Mouse (Mus musculus) thymus, adult 2 months (tissue): ENCODE results near the gene Eps8l1. TPM values are rescaled to one million over a fixed set of nuclear protein-coding genes. Genes with fewer than 3 reads are reported as not detected.
"Not testable (repeated sequence)": the region's sequence is repeated elsewhere in the genome, so short reads cannot be mapped to it uniquely, and the experiment has no call there.

ENCODE experiments used
- DNase-seq: peaks from one replicate; pipeline ENCODE4 v3.0.0; 2021
- H3K27ac ChIP-seq: fragments of 200-500 bp; 2 replicates; pipeline ENCODE4 v1.5.1; 2012; ENCODE audit warnings: low read length, control low read depth; ENCODE audit not compliant: control insufficient read depth, insufficient read depth
- H3K27me3 ChIP-seq: fragments of 200-500 bp; 2 replicates; pipeline ENCODE4 v1.6.1; 2012; ENCODE audit warnings: mild to moderate bottlenecking, low read length, moderate library complexity, mixed read lengths; ENCODE audit not compliant: control insufficient read depth, insufficient read depth
- H3K36me3 ChIP-seq: fragments of 200-500 bp; 2 replicates; pipeline ENCODE4 v1.6.1; 2012; ENCODE audit warnings: mild to moderate bottlenecking, low read length, moderate library complexity; ENCODE audit not compliant: control insufficient read depth, insufficient read depth
- H3K4me1 ChIP-seq: fragments of 200-500 bp; replicated peaks from 2 replicates; pipeline ENCODE4 v1.6.1; 2012; ENCODE audit warnings: low read length; ENCODE audit not compliant: control insufficient read depth, insufficient read depth
- H3K4me3 ChIP-seq: fragments of 200-500 bp; 2 replicates; pipeline ENCODE4 v1.5.1; 2012; ENCODE audit warnings: mild to moderate bottlenecking, low read length, control low read depth, moderate library complexity; ENCODE audit not compliant: control insufficient read depth, insufficient read depth
- CTCF ChIP-seq: fragments of 200-500 bp; IDR thresholded peaks from 2 replicates; pipeline ENCODE4 v1.5.1; 2012; ENCODE audit warnings: mild to moderate bottlenecking, control low read depth, low read length, moderate library complexity, borderline replicate concordance; ENCODE audit not compliant: control insufficient read depth, poor library complexity, insufficient read depth; ENCODE audit errors: extremely low read depth
- POLR2A ChIP-seq: fragments of 200-500 bp; IDR thresholded peaks from 2 replicates; pipeline ENCODE4 v1.6.1; 2012; ENCODE audit warnings: mild to moderate bottlenecking, low read length, control low read depth, moderate library complexity; ENCODE audit not compliant: control insufficient read depth, poor library complexity, insufficient read depth; ENCODE audit errors: extremely low read depth
- WGBS: fragments of 180-500 bp; shearing (Covaris S2); methylation state at CpG from one replicate; pipeline ENCODE4 v1.1.7; 2018; 5-methylcytosine and 5-hydroxymethylcytosine counted together
- polyA plus RNA-seq: library from polyadenylated mRNA; depleted of rRNA; stranded (reverse); fragments of >200 nt; gene quantifications from 2 replicates; pipeline ENCODE4 v1.2.3, GENCODE M21; 2012; rRNA removed

Eps8l1 gene
- polyA plus RNA-seq, result 4.2 and 24.2 TPM in 2 replicates

- Histone ChIP-seq H3K4me1 (peaks cover 4% of the 10 kb centered on the region), H3K4me3 (peak within 1 kb of the TSS; percentile 71), H3K27me3 (no peaks in the 10 kb centered on the region), H3K27ac (peak within 1 kb of the TSS; percentile 90), H3K36me3 (no peaks in the 10 kb centered on the region)
- 57% methylated on average over 14 of the region's 16 CpGs for WGBS
- no peak for DNase-seq
- TF ChIP-seq POLR2A, result no peak
- no peak for TF ChIP-seq CTCF
Observed at GRCm38 (mm10) chr7:4460576-4461434, at the start of gene Eps8l1. Gene Eps8l1 (plus strand): TSS chr7:4460674.

- not testable (repeated sequence) for H3K27ac ChIP-seq, H3K36me3 ChIP-seq, H3K27me3 ChIP-seq, H3K4me3 ChIP-seq, H3K4me1 ChIP-seq, DNase-seq
- WGBS, result 99% methylated on average over 15 of the region's 15 CpGs
Observed at GRCm38 (mm10) chr7:4412406-4412805, 48.1 kb upstream of the Eps8l1 start.

- no peaks in the 10 kb centered on the region for H3K27me3 ChIP-seq
- no peak overlapping the region for H3K27ac ChIP-seq
- DNase-seq, result no peak
- H3K4me1 ChIP-seq, result no peaks in the 10 kb centered on the region
- no peaks in the 10 kb centered on the region for H3K36me3 ChIP-seq
- WGBS, result 91% methylated on average over 6 of the region's 6 CpGs
- TF ChIP-seq POLR2A (no peak), CTCF (no peak)
- H3K4me3 ChIP-seq, result no peak overlapping the region
Observed at GRCm38 (mm10) chr7:4419681-4420080, 40.8 kb upstream of the Eps8l1 start.

- H3K4me1 ChIP-seq, result no peaks in the 10 kb centered on the region
- H3K27me3 ChIP-seq, result no peaks in the 10 kb centered on the region
- TF ChIP-seq CTCF, result no peak
- TF ChIP-seq POLR2A, result no peak
- no peaks in the 10 kb centered on the region for H3K36me3 ChIP-seq
- WGBS, result 41% methylated on average over 4 of the region's 4 CpGs
- no peak overlapping the region for H3K27ac ChIP-seq
- no peak overlapping the region for H3K4me3 ChIP-seq
- DNase-seq, result no peak
Observed at GRCm38 (mm10) chr7:4420230-4420629, 40.2 kb upstream of the Eps8l1 start.

- TF ChIP-seq CTCF (no peak), POLR2A (no peak)
- Histone ChIP-seq H3K27me3 (no peaks in the 10 kb centered on the region), H3K27ac (no peak overlapping the region), H3K4me1 (no peaks in the 10 kb centered on the region), H3K36me3 (no peaks in the 10 kb centered on the region), H3K4me3 (no peak overlapping the region)
- peak; percentile 84 for DNase-seq
- 61% methylated on average over 7 of the region's 7 CpGs for WGBS
Observed at GRCm38 (mm10) chr7:4427161-4427912, 33.1 kb upstream of the Eps8l1 start.

GRCm38 (mm10) chr7:4430246-4430844 lies 30.1 kb upstream of the Eps8l1 start:
- WGBS, result 97% methylated on average over 9 of the region's 9 CpGs
- TF ChIP-seq POLR2A, result no peak
- TF ChIP-seq CTCF, result no peak
- Histone ChIP-seq H3K36me3 (no peaks in the 10 kb centered on the region), H3K27me3 (no peaks in the 10 kb centered on the region), H3K4me3 (no peak overlapping the region), H3K4me1 (no peaks in the 10 kb centered on the region), H3K27ac (no peak overlapping the region)
- no peak for DNase-seq

GRCm38 (mm10) chr7:4431548-4431947 lies 28.9 kb upstream of the Eps8l1 start:
- Histone ChIP-seq H3K4me1 (no peaks in the 10 kb centered on the region), H3K27me3 (no peaks in the 10 kb centered on the region), H3K36me3 (no peaks in the 10 kb centered on the region), H3K27ac (no peak overlapping the region), H3K4me3 (no peak overlapping the region)
- no peak for TF ChIP-seq POLR2A
- no peak for TF ChIP-seq CTCF
- 83% methylated on average over 6 of the region's 6 CpGs for WGBS
- peak; percentile 80 for DNase-seq
